Mouse (Mus musculus) spleen, adult 2 months (tissue): ENCODE measurements at regions not wholly inside any gene's neighbourhood (a gene's known extent, or its start where the extent isn't known, plus 50 kb on each side); places are given as distances from the start of the nearest gene placed in this dataset.

ENCODE experiments used
- DNase-seq, 2 experiments: peaks; one replicate each; pipeline versions ENCODE4 v3.0.0 to v3.0.0-alpha.2; 2012 to 2021; ENCODE audit warnings: low spot score in 2 of 2, low read depth in 1 of 2
- H3K27ac ChIP-seq: fragments of 200-500 bp; 2 replicates; pipeline ENCODE4 v1.5.1; 2012; ENCODE audit warnings: low read length, inconsistent platforms; ENCODE audit not compliant: insufficient read depth
- H3K27me3 ChIP-seq: fragments of 200-500 bp; 2 replicates; pipeline ENCODE4 v1.6.1; 2012; ENCODE audit warnings: mild to moderate bottlenecking, moderate library complexity, low read length, inconsistent platforms; ENCODE audit not compliant: control insufficient read depth, insufficient read depth
- H3K36me3 ChIP-seq: fragments of 200-500 bp; 2 replicates; pipeline ENCODE4 v1.6.1; 2012; ENCODE audit warnings: mild to moderate bottlenecking, low read length, inconsistent platforms; ENCODE audit not compliant: control insufficient read depth, insufficient read depth
- H3K4me1 ChIP-seq: fragments of 200-500 bp; 2 replicates; pipeline ENCODE4 v1.6.1; 2011; ENCODE audit warnings: inconsistent platforms; ENCODE audit not compliant: control insufficient read depth, insufficient read depth, insufficient read length
- H3K4me3 ChIP-seq: fragments of 200-500 bp; 2 replicates; pipeline ENCODE4 v1.5.1; 2011; ENCODE audit warnings: mild to moderate bottlenecking, inconsistent platforms; ENCODE audit not compliant: insufficient read depth, insufficient read length; ENCODE audit errors: extremely low read depth
- CTCF ChIP-seq: fragments of 200-500 bp; IDR thresholded peaks from 2 replicates; pipeline ENCODE4 v1.5.1; 2011; ENCODE audit warnings: mild to moderate bottlenecking, inconsistent platforms; ENCODE audit not compliant: insufficient read depth, insufficient read length, insufficient replicate concordance; ENCODE audit errors: extremely low read depth
- POLR2A ChIP-seq: fragments of 200-500 bp; IDR thresholded peaks from 2 replicates; pipeline ENCODE4 v1.6.1; 2011; ENCODE audit warnings: low read depth, low read length, inconsistent platforms
- WGBS: fragments of 180-500 bp; shearing (Covaris S2); methylation state at CpG from one replicate; pipeline ENCODE4 v1.1.7; 2018; 5-methylcytosine and 5-hydroxymethylcytosine counted together

DNA sequence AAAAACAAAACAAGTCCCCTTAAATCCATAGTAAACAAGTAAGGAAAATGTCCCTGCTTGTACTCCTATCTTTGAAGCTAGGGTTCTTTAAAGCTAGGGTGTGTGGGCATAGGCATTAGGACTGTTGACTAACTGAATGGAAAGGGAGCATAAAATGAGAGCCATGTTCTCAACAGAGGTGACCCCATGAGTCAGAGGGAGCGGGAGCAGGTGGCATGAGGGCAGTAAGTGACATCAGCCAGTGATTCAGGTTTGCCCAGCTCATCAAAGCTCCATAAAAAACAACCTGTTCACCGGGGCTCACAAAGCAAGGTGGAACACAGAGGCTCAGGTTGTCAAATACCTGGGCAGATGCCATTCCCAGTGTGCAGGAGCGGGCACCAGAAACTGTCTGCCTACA lies 104.6 kb upstream of the 1700056E22Rik start:
- H3K27ac ChIP-seq, result no peak overlapping the region
- DNase-seq, result no peak
- TF ChIP-seq CTCF (no peak), POLR2A (no peak)
- H3K4me1 ChIP-seq, result no peaks in the 10 kb centered on the region
- H3K27me3 ChIP-seq, result no peaks in the 10 kb centered on the region
- H3K36me3 ChIP-seq, result no peaks in the 10 kb centered on the region
- no peak overlapping the region for H3K4me3 ChIP-seq
- 86% methylated on average over 3 of the region's 3 CpGs for WGBS

GRCm38 (mm10) chr1:184130897-184131296 lies 96.8 kb upstream of the 1700056E22Rik start:
- Histone ChIP-seq H3K36me3 (no peaks in the 10 kb centered on the region), H3K27me3 (no peaks in the 10 kb centered on the region), H3K27ac (no peak overlapping the region), H3K4me3 (no peak overlapping the region), H3K4me1 (no peaks in the 10 kb centered on the region)
- TF ChIP-seq POLR2A (no peak), CTCF (no peak)
- no peak for DNase-seq
- 74% methylated on average over 4 of the region's 4 CpGs for WGBS

GRCm38 (mm10) chr1:184127321-184127720 lies 93.2 kb upstream of the 1700056E22Rik start:
- DNase-seq, result no peak
- H3K27ac ChIP-seq, result no peak overlapping the region
- no peak overlapping the region for H3K4me3 ChIP-seq
- no peaks in the 10 kb centered on the region for H3K27me3 ChIP-seq
- TF ChIP-seq POLR2A (no peak), CTCF (no peak)
- H3K36me3 ChIP-seq, result no peaks in the 10 kb centered on the region
- no peaks in the 10 kb centered on the region for H3K4me1 ChIP-seq
- WGBS, result 85% methylated on average over 4 of the region's 4 CpGs

GRCm38 (mm10) chr1:184126909-184127308 lies 92.8 kb upstream of the 1700056E22Rik start:
- 94% methylated on average over 3 of the region's 3 CpGs for WGBS
- Histone ChIP-seq H3K4me1 (no peaks in the 10 kb centered on the region), H3K36me3 (no peaks in the 10 kb centered on the region), H3K27ac (no peak overlapping the region), H3K27me3 (no peaks in the 10 kb centered on the region), H3K4me3 (no peak overlapping the region)
- no peak for DNase-seq
- TF ChIP-seq CTCF (no peak), POLR2A (no peak)
